Mouse (Mus musculus) cerebellum, adult 2 months (tissue): Measurements from ENCODE around the gene Ifitm1. TPM values are rescaled to one million over a fixed set of nuclear protein-coding genes. Genes with fewer than 3 reads are reported as not detected.

Experiments
- DNase-seq, 2 experiments: peaks; one replicate each; pipeline ENCODE4 v3.0.0; 2021
- H3K27ac ChIP-seq: fragments of 200-500 bp; 2 replicates; pipeline ENCODE4 v1.5.1; 2012; ENCODE audit warnings: low read length, control low read depth, inconsistent platforms; ENCODE audit not compliant: insufficient read depth
- H3K27me3 ChIP-seq: fragments of 200-500 bp; 2 replicates; pipeline ENCODE4 v1.6.1; 2012; ENCODE audit warnings: inconsistent platforms, mild to moderate bottlenecking, low read length, moderate library complexity; ENCODE audit not compliant: control insufficient read depth, insufficient read depth
- H3K4me1 ChIP-seq: fragments of 200-500 bp; 2 replicates; pipeline ENCODE4 v1.6.1; 2011; ENCODE audit warnings: low read length; ENCODE audit not compliant: control insufficient read depth, insufficient read depth
- H3K4me3 ChIP-seq: fragments of 200-500 bp; replicated peaks from 2 replicates; pipeline ENCODE3; 2011; ENCODE audit warnings: mild to moderate bottlenecking, low read depth, low read length, control low read depth; ENCODE audit not compliant: insufficient read depth
- CTCF ChIP-seq: fragments of 200-500 bp; IDR thresholded peaks from 2 replicates; pipeline ENCODE4 v1.5.1; 2011; ENCODE audit warnings: low read depth, mild to moderate bottlenecking, control low read depth, low read length, moderate library complexity, borderline replicate concordance; ENCODE audit not compliant: insufficient read depth
- POLR2A ChIP-seq: fragments of 200-500 bp; IDR thresholded peaks from 2 replicates; pipeline ENCODE4 v1.6.1; 2011; ENCODE audit warnings: low read length, control low read depth, borderline replicate concordance; ENCODE audit not compliant: insufficient read depth
- WGBS: fragments of 180-500 bp; shearing (Covaris S2); methylation state at CpG from one replicate; pipeline ENCODE4 v1.1.7; 2018; 5-methylcytosine and 5-hydroxymethylcytosine counted together
- polyA plus RNA-seq: library from polyadenylated mRNA; depleted of rRNA; stranded (reverse); fragments of >200 nt; gene quantifications from 2 replicates; pipeline ENCODE4 v1.2.3, GENCODE M21; 2012

Ifitm1 gene
- polyA plus RNA-seq, 1 experiment = 20.0 TPM

- no peak overlapping the region for H3K27ac ChIP-seq
- WGBS = 69% methylated on average over 6 of the region's 6 CpGs
- H3K27me3 ChIP-seq = no peaks in the 10 kb centered on the region
- TF ChIP-seq POLR2A (no peak), CTCF (no peak)
- H3K4me1 ChIP-seq = no peaks in the 10 kb centered on the region
- no peak for DNase-seq
- H3K4me3 ChIP-seq = no peak overlapping the region
These were observed 23.2 kb downstream of the Ifitm1 start for GRCm38 (mm10) chr7:140990185-140990584.

DNA sequence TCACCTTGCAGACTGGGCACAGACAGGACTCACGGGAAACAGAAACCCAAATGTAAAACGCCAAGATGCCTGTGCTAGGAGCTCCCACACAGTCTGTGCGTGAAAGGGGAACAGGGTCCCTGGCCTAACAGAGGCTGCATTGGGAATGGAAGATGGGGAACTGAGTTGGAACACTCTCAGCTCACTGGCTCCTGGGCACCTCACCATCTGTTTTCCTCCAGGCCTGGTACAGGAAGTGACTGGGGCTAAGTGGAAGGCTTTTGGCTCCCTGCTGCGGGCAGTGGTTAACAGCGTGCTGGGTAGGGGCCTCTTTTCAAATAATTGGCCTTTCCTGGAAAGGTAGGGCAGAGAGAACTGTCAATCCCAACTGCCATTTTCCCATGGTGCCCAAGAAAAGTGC is 23.6 kb downstream of the Ifitm1 start:
- no peak overlapping the region for H3K4me3 ChIP-seq
- H3K27ac ChIP-seq = no peak overlapping the region
- no peak for DNase-seq
- no peaks in the 10 kb centered on the region for H3K4me1 ChIP-seq
- TF ChIP-seq CTCF (no peak), POLR2A (no peak)
- no peaks in the 10 kb centered on the region for H3K27me3 ChIP-seq
- WGBS = 37% methylated on average over 5 of the region's 5 CpGs

DNA sequence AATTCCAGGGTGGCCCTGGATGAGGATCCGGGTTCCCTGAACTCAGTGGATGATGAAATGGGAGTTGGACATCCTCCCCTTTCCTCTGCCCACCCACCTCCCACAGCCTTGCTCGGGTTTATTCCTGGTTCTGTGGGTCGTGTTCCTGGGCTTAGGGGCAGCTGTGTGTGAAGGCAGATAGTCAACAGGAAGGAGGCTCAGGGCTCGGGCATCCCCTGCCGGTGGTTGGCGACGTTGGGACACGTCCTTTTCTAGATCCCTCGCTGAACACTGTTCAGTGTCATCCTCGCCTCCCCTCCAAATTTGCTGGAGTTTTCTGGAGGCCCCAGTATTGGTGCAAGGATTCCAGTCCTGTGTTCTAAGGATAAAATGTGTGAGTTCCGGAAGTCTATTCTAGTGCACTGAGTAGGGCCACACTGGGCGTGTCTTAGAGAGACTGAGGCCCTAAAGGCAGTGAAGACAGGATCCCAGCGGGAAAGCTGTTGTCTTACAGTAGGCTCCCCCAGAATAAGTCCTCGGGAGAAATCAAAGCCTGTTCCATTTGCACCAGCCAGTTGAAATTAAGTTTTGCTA is 24.2 kb downstream of the Ifitm1 start:
- H3K4me1 ChIP-seq = no peaks in the 10 kb centered on the region
- no peaks in the 10 kb centered on the region for H3K27me3 ChIP-seq
- WGBS = 89% methylated on average over 14 of the region's 14 CpGs
- no peak overlapping the region for H3K4me3 ChIP-seq
- H3K27ac ChIP-seq = no peak overlapping the region
- TF ChIP-seq POLR2A (no peak), CTCF (no peak)
- DNase-seq = no peak

- Histone ChIP-seq H3K27ac (no peak overlapping the region), H3K4me1 (no peaks in the 10 kb centered on the region), H3K27me3 (no peaks in the 10 kb centered on the region), H3K4me3 (no peak overlapping the region)
- no peak for DNase-seq
- TF ChIP-seq CTCF (no peak), POLR2A (no peak)
- WGBS = 56% methylated on average over 1 of the region's 1 CpGs
These were observed 30.8 kb downstream of the Ifitm1 start for GRCm38 (mm10) chr7:140997817-140998216.

DNA sequence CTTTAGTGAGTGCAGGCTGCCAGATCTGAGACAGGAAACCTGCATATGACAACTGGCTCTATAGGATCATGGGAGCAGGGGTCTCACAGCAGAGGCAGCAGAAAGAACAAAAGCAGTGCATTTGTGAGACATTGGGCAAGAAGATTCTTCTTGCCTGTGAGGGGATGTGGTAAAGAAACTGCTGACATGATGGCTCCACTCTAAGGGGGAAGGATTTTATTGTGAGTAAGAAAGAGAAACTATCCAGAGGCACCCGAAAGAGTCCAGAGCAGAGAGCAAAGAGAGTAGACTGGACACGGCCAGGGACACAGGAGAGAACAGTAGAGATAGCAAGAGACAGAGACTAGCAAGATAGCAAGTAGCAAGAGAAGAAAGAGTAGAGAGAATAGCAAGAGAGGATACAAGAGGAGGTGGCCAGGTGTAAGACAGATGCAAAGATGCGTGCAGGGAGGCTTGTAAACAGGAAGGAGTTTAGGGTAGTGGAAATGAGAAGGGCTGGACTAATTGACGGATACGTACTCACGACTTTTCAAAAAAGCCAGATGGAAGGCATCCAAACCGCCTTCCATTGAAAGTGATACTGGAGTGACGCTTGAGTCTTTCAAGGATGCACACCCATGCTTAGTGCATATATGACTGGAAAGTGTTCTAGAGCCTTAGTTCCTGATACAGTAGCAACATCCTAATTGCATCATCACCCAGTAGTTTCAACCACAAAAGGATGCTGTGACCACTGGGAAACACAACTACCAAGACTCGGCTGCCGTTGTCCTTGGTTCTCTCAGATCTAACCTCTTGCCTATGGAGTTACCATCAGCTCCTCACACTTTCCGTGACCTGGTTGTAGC is 32.1 kb downstream of the Ifitm1 start:
- DNase-seq = no peak
- TF ChIP-seq CTCF = no peak
- TF ChIP-seq POLR2A = no peak
- WGBS = 83% methylated on average over 11 of the region's 11 CpGs
- Histone ChIP-seq H3K27ac (no peak overlapping the region), H3K4me1 (no peaks in the 10 kb centered on the region), H3K4me3 (no peak overlapping the region), H3K27me3 (no peaks in the 10 kb centered on the region)

GRCm38 (mm10) chr7:141000881-141001708 is 34.1 kb downstream of the Ifitm1 start:
- Histone ChIP-seq H3K27me3 (no peaks in the 10 kb centered on the region), H3K27ac (no peak overlapping the region), H3K4me1 (no peaks in the 10 kb centered on the region), H3K4me3 (no peak overlapping the region)
- TF ChIP-seq POLR2A = no peak
- no peak for TF ChIP-seq CTCF
- 65% methylated on average over 15 of the region's 15 CpGs for WGBS
- no peak for DNase-seq

- no peaks in the 10 kb centered on the region for H3K4me1 ChIP-seq
- DNase-seq = no peak
- no peaks in the 10 kb centered on the region for H3K27me3 ChIP-seq
- no peak overlapping the region for H3K27ac ChIP-seq
- 81% methylated on average over 5 of the region's 5 CpGs for WGBS
- TF ChIP-seq POLR2A (no peak), CTCF (no peak)
- H3K4me3 ChIP-seq = no peak overlapping the region
These were observed 36.4 kb downstream of the Ifitm1 start for GRCm38 (mm10) chr7:141003248-141004010.
